Mouse (Mus musculus): Measurements from ENCODE around the gene Zbtb24. TPM values are rescaled to one million over a fixed set of nuclear protein-coding genes. Genes with fewer than 3 reads are reported as not detected.

The Zbtb24 gene
- polyA plus RNA-seq, 1 experiment from 2014 or later: 19.3 TPM

Other genes starting within 250 kb of the Zbtb24 start
- gene Fig4, start 147.1 kb upstream of the Zbtb24 start, polyA plus RNA-seq (2015; fragmentation: Nextera tagmentation; extraction: Ambion mirVana): 30.7 and 30.9 TPM in 2 replicates
- 0.10 and 0.17 TPM in 2 replicates for gene Ak9, start 146.4 kb upstream of the Zbtb24 start, polyA plus RNA-seq (2015; fragmentation: Nextera tagmentation; extraction: Ambion mirVana)
- 35.3 and 36.0 TPM in 2 replicates for gene Mical1, start 25.9 kb downstream of the Zbtb24 start, polyA plus RNA-seq (2015; fragmentation: Nextera tagmentation; extraction: Ambion mirVana)
- 28.4 and 33.8 TPM in 2 replicates for gene Smpd2, start 40.0 kb downstream of the Zbtb24 start, polyA plus RNA-seq (2015; fragmentation: Nextera tagmentation; extraction: Ambion mirVana)
- gene Ppil6, start 40.1 kb downstream of the Zbtb24 start, polyA plus RNA-seq (2015; fragmentation: Nextera tagmentation; extraction: Ambion mirVana): 1.9 and 2.3 TPM in 2 replicates
- 63.5 and 71.8 TPM in 2 replicates for gene Cd164, start 69.0 kb downstream of the Zbtb24 start, polyA plus RNA-seq (2015; fragmentation: Nextera tagmentation; extraction: Ambion mirVana)